In genomic region chr6:138444515-138445048, GRCm38 (mm10) we compare ENCODE assay signal across 19 mouse cellular contexts.
"Had no signal": no experiment of that assay in that cellular context is flagged by ENCODE, and none has a peak within 500 bp of the region (broad histone marks: within the 10 kb centered on the region; RNA-seq: fewer than 3 reads in every experiment).

No protein-coding gene starts in this region.

- H3K36me3 ChIP-seq: liver, embryonic 13.5 days; liver, embryonic 15.5 days; lung, embryonic 15.5 days; midbrain, embryonic 12.5 days; midbrain, embryonic 15.5 days; neural tube, embryonic 13.5 days; stomach, embryonic 15.5 days had no signal

- H3K9ac ChIP-seq: liver, embryonic 13.5 days; liver, embryonic 15.5 days; liver, postnatal 0 days; lung, embryonic 15.5 days; midbrain, embryonic 12.5 days; midbrain, embryonic 15.5 days; neural tube, embryonic 13.5 days; stomach, embryonic 15.5 days had no signal

- H3K4me1 ChIP-seq: liver, embryonic 13.5 days; liver, embryonic 15.5 days; lung, embryonic 15.5 days; megakaryocyte, embryonic 14.5 days; midbrain, embryonic 15.5 days; neural tube, embryonic 13.5 days; stomach, embryonic 15.5 days had no signal

- H3K27ac ChIP-seq: liver, embryonic 13.5 days; liver, embryonic 15.5 days; lung, embryonic 15.5 days; macrophage; midbrain, embryonic 12.5 days; midbrain, embryonic 15.5 days; neural tube, embryonic 13.5 days; stomach, embryonic 15.5 days; stomach, postnatal 0 days had no signal

- H3K27me3 ChIP-seq: liver, embryonic 13.5 days; liver, embryonic 15.5 days; lung, embryonic 15.5 days; megakaryocyte, embryonic 14.5 days; midbrain, embryonic 12.5 days; midbrain, embryonic 15.5 days; neural tube, embryonic 13.5 days; stomach, embryonic 15.5 days had no signal

- H3K4me3 ChIP-seq: liver, embryonic 13.5 days; liver, embryonic 15.5 days; lung, embryonic 15.5 days; megakaryocyte, embryonic 14.5 days; midbrain, embryonic 12.5 days; midbrain, embryonic 15.5 days; neural tube, embryonic 13.5 days; stomach, embryonic 15.5 days had no signal

- ATAC-seq: liver, postnatal 0 days; lung, postnatal 0 days; midbrain, embryonic 15.5 days had no signal

- H3K4me2 ChIP-seq: liver, embryonic 13.5 days; liver, embryonic 15.5 days; lung, embryonic 15.5 days; midbrain, embryonic 12.5 days; midbrain, embryonic 15.5 days; neural tube, embryonic 13.5 days; stomach, embryonic 15.5 days had no signal

- H3K9me3 ChIP-seq: liver, embryonic 13.5 days; liver, embryonic 15.5 days; lung, embryonic 15.5 days; midbrain, embryonic 12.5 days; midbrain, embryonic 15.5 days; neural tube, embryonic 13.5 days; stomach, embryonic 15.5 days had no signal

- DNase-seq: liver, embryonic 13.5 days; liver, postnatal 0 days; lung, adult 2 months; lung, postnatal 14 days; lung, postnatal 36 days; right cerebral cortex, postnatal 14 days; thymus, adult 2 months; thymus, postnatal 25 days; thymus, postnatal 4 days had no signal
